Mouse (Mus musculus) brain, embryonic 14.5 days (tissue): Measurements from ENCODE around the gene Magi2.

ENCODE experiments used
- CTCF ChIP-seq: fragments of 200-500 bp; IDR thresholded peaks from 2 replicates; pipeline ENCODE4 v1.5.1; 2012; ENCODE audit warnings: inconsistent platforms, mild to moderate bottlenecking, moderate library complexity, borderline replicate concordance; ENCODE audit not compliant: insufficient read depth, insufficient read length; ENCODE audit errors: extremely low read depth
- POLR2A ChIP-seq: fragments of 200-500 bp; IDR thresholded peaks from 2 replicates; pipeline ENCODE4 v1.6.1; 2012; ENCODE audit warnings: mild to moderate bottlenecking, inconsistent platforms, borderline replicate concordance; ENCODE audit not compliant: poor library complexity, insufficient read depth, insufficient read length, severe bottlenecking; ENCODE audit errors: extremely low read depth

DNA sequence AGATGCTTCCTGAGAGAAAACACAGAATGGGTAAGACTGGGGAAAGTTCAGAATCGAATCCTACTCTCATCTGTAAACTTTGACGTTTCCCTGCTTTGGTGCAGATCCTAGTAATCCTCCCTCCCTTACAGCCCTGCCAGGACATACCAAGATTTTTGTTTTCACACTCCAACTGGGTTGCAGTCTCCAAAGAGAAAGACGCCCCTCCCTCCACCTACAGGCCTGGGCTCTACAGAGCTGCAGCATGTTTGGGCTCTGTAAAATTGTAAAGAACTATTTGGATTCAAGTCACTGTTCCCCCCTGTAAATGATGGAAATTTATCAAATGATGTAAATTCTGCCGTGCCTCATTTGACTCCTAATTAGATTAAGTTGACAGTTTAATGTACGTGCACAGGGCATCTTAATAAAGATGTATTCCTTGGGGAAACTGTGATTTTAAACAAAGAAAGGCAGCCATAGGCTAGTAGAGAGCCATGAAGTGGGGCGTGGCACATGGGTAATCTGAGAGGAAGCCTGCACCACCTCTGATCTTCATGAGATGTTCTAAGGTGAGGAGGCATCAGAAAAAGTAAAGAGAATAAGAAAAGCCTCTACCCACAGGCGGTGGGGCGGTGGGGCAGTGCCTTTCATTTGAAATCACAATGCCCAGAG lies 1310.7 kb downstream of the Magi2 start:
- TF ChIP-seq CTCF (no peak), POLR2A (no peak)
